Mouse (Mus musculus): ENCODE measurements around the gene Rnf224. TPM values are rescaled to one million over a fixed set of nuclear protein-coding genes. Genes with fewer than 3 reads are reported as not detected.

Gene Rnf224
- total and polyA plus RNA-seq, 3 experiments: 0.10 TPM; not detected in 2

DNA sequence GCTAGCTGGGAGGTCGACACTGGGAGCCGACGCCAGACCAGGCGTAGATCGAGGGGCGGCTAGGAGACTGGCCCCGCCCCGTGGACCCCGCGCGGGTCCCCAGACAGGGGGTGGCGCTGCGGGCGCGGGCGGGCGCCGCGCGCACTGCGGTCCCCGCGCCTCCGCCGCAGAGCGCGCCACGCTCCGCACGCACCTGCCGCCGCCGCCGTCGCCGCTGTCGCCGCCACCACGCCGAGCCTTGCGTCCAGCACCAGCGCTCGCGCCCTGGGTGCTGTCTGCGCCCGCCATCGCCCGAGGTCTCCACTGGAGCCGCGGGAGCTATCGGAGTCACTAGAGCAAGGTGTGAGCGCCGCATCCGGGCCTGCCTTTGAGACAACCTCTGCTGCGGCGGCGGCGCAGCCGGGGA, 5.5 kb upstream of the Rnf224 start, which contains the start of the genes Rnf208 and Cysrt1:
Gene Rnf208, plus strand, starts transcription at position 155 of the 406 bp plus-strand sequence.
Gene Cysrt1, minus strand, starts transcription at position 352 of the 406 bp plus-strand sequence.
- Histone ChIP-seq H3K79me2 (ENCODE audit: control insufficient read depth, insufficient read depth, low read length, poor library complexity) (no peaks in the 10 kb centered on the region; the same call in 1 of the 2 replicates), H3K4me1 (ENCODE audit: control insufficient read depth in 1 of 2, insufficient read depth in 2 of 2, low read length in 2 of 2) (peaks cover 0 to 12% of the 10 kb centered on the region in 2 experiments; a peak in 3 of 4 replicates), H3K9me3 (replicated peaks; ENCODE audit: insufficient read depth, low read length) (no peaks in the 10 kb centered on the region), H3K4me3 (ENCODE audit: control insufficient read depth in 1 of 2, insufficient read depth in 1 of 2, low read depth in 2 of 2, low read length in 2 of 2) (peak within 1 kb of the TSS; percentile 57 to 69), H3K9ac (ENCODE audit: control insufficient read depth, low read depth, low read length, poor library complexity, severe bottlenecking) (peak within 1 kb of the TSS; percentile 79), H3K36me3 (ENCODE audit: control insufficient read depth in 1 of 2, insufficient read depth in 2 of 2, low read length in 2 of 2) (no peaks in the 10 kb centered on the region), H3K27ac (ENCODE audit: control insufficient read depth, low read depth, low read length) (peak within 1 kb of the TSS; percentile 56), H3K27me3 (ENCODE audit: control insufficient read depth in 1 of 2, insufficient read depth in 2 of 2, low read length in 2 of 2) (no peaks in the 10 kb centered on the region)
- no peak for TF ChIP-seq UBTF (IDR thresholded peaks at IDR 0.05; ENCODE audit: borderline replicate concordance, insufficient read depth, low read depth, low read length)
- no peak for TF ChIP-seq GABPA (IDR thresholded peaks at IDR 0.05; ENCODE audit: low read depth, low read length)
- no peak for TF ChIP-seq EP300 (IDR thresholded peaks at IDR 0.05; ENCODE audit: low read depth in 1 of 2, low read length in 2 of 2)
- TF ChIP-seq TAL1 (IDR thresholded peaks at IDR 0.05; ENCODE audit: low read length): no peak
- no peak for TF ChIP-seq TCF12 (IDR thresholded peaks at IDR 0.05; ENCODE audit: low read depth, low read length)
- TF ChIP-seq NELFE (IDR thresholded peaks at IDR 0.05; ENCODE audit: low read depth, low read length): no peak
- no peak for TF ChIP-seq SIN3A (IDR thresholded peaks at IDR 0.05; ENCODE audit: low read length)
- DNase-seq (ENCODE audit: low read depth, low spot score): no peak

GRCm38 (mm10) chr2:25241438-25241775, 4.8 kb upstream of the Rnf224 start:
- Histone ChIP-seq H3K27me3 (ENCODE audit: control insufficient read depth in 1 of 2, insufficient read depth in 2 of 2, low read length in 2 of 2) (no peaks in the 10 kb centered on the region), H3K4me3 (ENCODE audit: control insufficient read depth in 1 of 2, insufficient read depth in 1 of 2, low read depth in 2 of 2, low read length in 2 of 2) (peak overlapping the region; percentile 57 to 64), H3K9me3 (replicated peaks; ENCODE audit: insufficient read depth, low read length) (no peaks in the 10 kb centered on the region), H3K27ac (ENCODE audit: control insufficient read depth, low read depth, low read length) (peak overlapping the region; percentile 56), H3K36me3 (ENCODE audit: control insufficient read depth in 1 of 2, insufficient read depth in 2 of 2, low read length in 2 of 2) (no peaks in the 10 kb centered on the region), H3K79me2 (ENCODE audit: control insufficient read depth, insufficient read depth, low read length, poor library complexity) (no peaks in the 10 kb centered on the region; the same call in 1 of the 2 replicates), H3K9ac (ENCODE audit: control insufficient read depth, low read depth, low read length, poor library complexity, severe bottlenecking) (peak overlapping the region; percentile 79), H3K4me1 (ENCODE audit: control insufficient read depth in 1 of 2, insufficient read depth in 2 of 2, low read length in 2 of 2) (peaks cover 0 to 17% of the 10 kb centered on the region in 2 experiments; a peak in 3 of 4 replicates)
- no peak for DNase-seq (ENCODE audit: low read depth, low spot score)
- TF ChIP-seq TBP (IDR thresholded peaks at IDR 0.05; ENCODE audit: low read depth, low read length) (no peak; the same call in 1 of the 2 replicates), E2F4 (IDR thresholded peaks at IDR 0.05; ENCODE audit: borderline replicate concordance, low read depth, low read length) (no peak), USF2 (IDR thresholded peaks at IDR 0.05; ENCODE audit: borderline replicate concordance in 1 of 2, insufficient read depth in 1 of 2, low read depth in 1 of 2, low read length in 2 of 2) (no peak), BHLHE40 (IDR thresholded peaks at IDR 0.05; ENCODE audit: borderline replicate concordance, low read depth, low read length) (peak; percentile 61; the same call in 1 of the 2 replicates), ZNF384 (IDR thresholded peaks at IDR 0.05; ENCODE audit: low read depth, low read length) (no peak), JUND (IDR thresholded peaks at IDR 0.05; ENCODE audit: low read depth, low read length) (no peak), TCF12 (IDR thresholded peaks at IDR 0.05; ENCODE audit: low read depth, low read length) (no peak), CHD1 (IDR thresholded peaks at IDR 0.05; ENCODE audit: low read depth, low read length) (no peak), ZKSCAN1 (IDR thresholded peaks at IDR 0.05; ENCODE audit: low read depth, low read length) (no peak), POLR2AphosphoS5 (IDR thresholded peaks at IDR 0.05; ENCODE audit: borderline replicate concordance, low read depth, low read length) (no peak), MAX (IDR thresholded peaks at IDR 0.05; ENCODE audit: low read length) (peak; percentile 76), MEF2A (IDR thresholded peaks at IDR 0.05; ENCODE audit: extremely low read depth, insufficient replicate concordance, low read depth, low read length, poor library complexity, severe bottlenecking) (no peak), CTCF (IDR thresholded peaks at IDR 0.05 in 2 of 3, conservative IDR thresholded peaks at IDR 0.05 in 1 of 3; ENCODE audit: control insufficient read depth in 1 of 3, insufficient read depth in 1 of 3, low read depth in 2 of 3, low read length in 3 of 3, poor library complexity in 1 of 3, severe bottlenecking in 1 of 3) (no peak), CHD2 (IDR thresholded peaks at IDR 0.05; ENCODE audit: low read length) (no peak), MYC (IDR thresholded peaks at IDR 0.05; ENCODE audit: low read depth, low read length) (peak; percentile 57; the same call in 1 of the 2 replicates), RAD21 (IDR thresholded peaks at IDR 0.05; ENCODE audit: low read depth, low read length) (no peak), EP300 (IDR thresholded peaks at IDR 0.05; ENCODE audit: low read depth in 1 of 2, low read length in 2 of 2) (no peak), ELF1 (IDR thresholded peaks at IDR 0.05; ENCODE audit: low read depth, low read length) (no peak), MXI1 (IDR thresholded peaks at IDR 0.05; ENCODE audit: low read depth, low read length) (peak; percentile 57; the same call in 1 of the 2 replicates), POLR2AphosphoS2 (IDR thresholded peaks at IDR 0.05; ENCODE audit: low read length) (no peak), SIN3A (IDR thresholded peaks at IDR 0.05; ENCODE audit: low read length) (0 out of 2 replicates have a peak, but pooled peaks have one; percentile 32), MAFK (IDR thresholded peaks at IDR 0.05; ENCODE audit: borderline replicate concordance, low read depth, low read length) (no peak), MYB (IDR thresholded peaks at IDR 0.05; ENCODE audit: low read depth, low read length) (no peak), ETS1 (IDR thresholded peaks at IDR 0.05; ENCODE audit: low read depth, low read length) (no peak), ZMIZ1 (IDR thresholded peaks at IDR 0.05; ENCODE audit: low read depth, low read length) (no peak), USF1 (IDR thresholded peaks at IDR 0.05; ENCODE audit: low read depth, low read length) (0 out of 2 replicates have a peak, but pooled peaks have one; percentile 10), TAL1 (IDR thresholded peaks at IDR 0.05; ENCODE audit: low read length) (no peak), UBTF (IDR thresholded peaks at IDR 0.05; ENCODE audit: borderline replicate concordance, insufficient read depth, low read depth, low read length) (no peak; the same call in 1 of the 2 replicates)
